Mouse (Mus musculus) bone marrow macrophage, adult 2 months (primary cell): ENCODE measurements at regions not wholly inside any gene's neighbourhood (a gene's known extent, or its start where the extent isn't known, plus 50 kb on each side); places are given as distances from the start of the nearest gene placed in this dataset.

ENCODE experiments used
- CTCF ChIP-seq: IDR thresholded peaks from 2 replicates; pipeline ENCODE4 v1.5.1; 2012; ENCODE audit warnings: low read depth, mild to moderate bottlenecking, low read length, moderate library complexity
- POLR2A ChIP-seq: IDR thresholded peaks from 2 replicates; pipeline ENCODE4 v1.6.1; 2012; ENCODE audit warnings: mild to moderate bottlenecking, low read depth, low read length, borderline replicate concordance

DNA sequence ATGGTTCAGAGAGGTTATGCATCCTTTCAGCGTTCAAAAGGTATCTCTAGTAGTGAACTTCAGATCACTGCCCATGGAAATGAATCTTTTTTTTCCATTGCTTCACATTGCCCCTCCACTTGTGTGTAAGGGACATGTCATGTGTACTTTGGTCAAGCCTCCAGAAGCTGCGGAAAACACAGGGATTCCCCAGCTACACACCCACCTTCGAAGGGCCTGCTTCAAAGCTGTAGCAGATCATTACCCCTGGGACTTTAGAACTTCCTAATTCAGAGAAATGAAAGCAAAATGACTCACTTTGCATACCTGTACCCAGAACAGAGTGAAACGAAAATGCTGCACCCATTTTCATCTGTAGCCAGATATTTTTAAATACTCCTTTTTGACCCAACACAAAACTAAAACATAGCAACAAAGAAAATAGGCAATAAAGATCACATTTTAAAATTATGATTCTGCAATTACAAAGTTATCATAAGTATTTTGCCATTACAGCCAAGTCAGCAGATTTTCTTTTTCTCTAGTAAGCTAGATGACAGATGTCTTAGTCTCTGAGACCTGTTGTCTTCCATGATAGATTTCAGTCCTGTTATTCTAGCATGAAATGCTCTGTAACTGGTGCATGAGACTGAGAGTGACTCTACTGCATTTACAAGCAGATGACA lies 519.1 kb upstream of the A1bg start:
- no peak for TF ChIP-seq CTCF
- no peak for TF ChIP-seq POLR2A
